Mouse (Mus musculus) Patski (cell line): ENCODE data around the gene Plxnb2. TPM values are rescaled to one million over a fixed set of nuclear protein-coding genes. Genes with fewer than 3 reads are reported as not detected.

Experiments used
- ATAC-seq: fragments of 100-300 bp; one replicate; pipeline ENCODE4 v1.8.0; 2021
- CTCF ChIA-PET: fragments of 350-600 bp; sonication (Branson Sonifier 250); formaldehyde crosslinking; loops from one replicate; lab custom pipeline; 2022; ENCODE audit warnings: inconsistent platforms; lab: Charles Lee
- POLR2A ChIA-PET: fragments of 350-600 bp; sonication (Branson Sonifier 250); formaldehyde crosslinking; loops from one replicate; lab custom pipeline; 2022; ENCODE audit warnings: antibody characterized with exemption, inconsistent platforms; lab: Charles Lee
- DNase-seq: peaks from one replicate; pipeline ENCODE4 v3.0.0-alpha.2; 2011; ENCODE audit warnings: low read depth, low spot score
- H3K27me3 ChIP-seq: fragments of 371-371 bp; one replicate; pipeline ENCODE4 v1.5.1; 2021
- CTCF ChIP-seq: fragments of 100-300 bp; IDR thresholded peaks from one replicate; pipeline ENCODE4 v1.5.1; 2021
- in situ Hi-C: fragments of 300-500 bp; cut with MboI; formaldehyde crosslinking; loops from 3 replicates; pipeline ENCODE4 v1.11.1; 2018; ENCODE audit warnings: low pct_unique_long_range_greater_than_20kb, mixed read lengths
- polyA plus RNA-seq: library from polyadenylated mRNA; unstranded; gene quantifications from one replicate; pipeline ENCODE4 v1.2.3, GENCODE M21; 2021

The Plxnb2 gene
- polyA plus RNA-seq, 1 experiment from 2014 or later: 444 TPM

GRCm38 (mm10) chr15:89146537-89146936 is 34.1 kb downstream of the Plxnb2 start:
- TF ChIP-seq CTCF: no peak
- in situ Hi-C loops: no loop called here
- CTCF ChIA-PET: no interaction called here

GRCm38 (mm10) chr15:89145813-89146350 is 34.7 kb downstream of the Plxnb2 start:
- CTCF ChIA-PET: no interaction called here
- POLR2A ChIA-PET: no interaction called here
- no peak for TF ChIP-seq CTCF
- DNase-seq: no peak
- in situ Hi-C loops: no loop called here
- ATAC-seq: no peak
- H3K27me3 ChIP-seq: no peaks in the 10 kb centered on the region

More at GRCm38 (mm10) chr15:89146537-89146936, 34.1 kb downstream of the Plxnb2 start:
- POLR2A ChIA-PET: no interaction called here
- H3K27me3 ChIP-seq: no peaks in the 10 kb centered on the region
- ATAC-seq: no peak
- DNase-seq: no peak

- H3K27me3 ChIP-seq: no peaks in the 10 kb centered on the region
- in situ Hi-C loops: no loop called here
- no peak for TF ChIP-seq CTCF
- no peak for ATAC-seq
- CTCF ChIA-PET: no interaction called here
- no peak for DNase-seq
- POLR2A ChIA-PET: no interaction called here
These were observed 35.6 kb downstream of the Plxnb2 start for GRCm38 (mm10) chr15:89144965-89145364.

- ChIA-PET CTCF (interaction anchor here (1.7 kb wide), 1 partner anchor 68 kb away, joined by 3 read pairs; the partner anchor contains the start of gene Ppp6r2), POLR2A (no interaction called here)
- DNase-seq: no peak
- no peaks in the 10 kb centered on the region for H3K27me3 ChIP-seq
- no peak for TF ChIP-seq CTCF
- ATAC-seq: no peak
- in situ Hi-C loops: no loop called here
These were observed 37.5 kb downstream of the Plxnb2 start for GRCm38 (mm10) chr15:89143134-89143533.

- POLR2A ChIA-PET: interaction anchor here (0.5 to 0.6 kb wide), 2 partner anchors 30 to 62 kb away, joined by 3 read pairs; no protein-coding TSS in a partner anchor
- ATAC-seq (no peak), DNase-seq (no peak)
- CTCF ChIA-PET: interaction anchor here (1.2 to 1.7 kb wide), 3 partner anchors 11 to 69 kb away, joined by 3 to 4 read pairs (median 3); partner anchors contain the start of genes Dennd6b and Ppp6r2
- in situ Hi-C loops: no loop called here
- H3K27me3 ChIP-seq: no peaks in the 10 kb centered on the region
- no peak for TF ChIP-seq CTCF
These were observed 38.7 kb downstream of the Plxnb2 start for GRCm38 (mm10) chr15:89141905-89142304.

- in situ Hi-C loops: no loop called here
These were observed 39.1 kb downstream of the Plxnb2 start for GRCm38 (mm10) chr15:89141443-89141842.

GRCm38 (mm10) chr15:89140659-89141252 is 39.8 kb downstream of the Plxnb2 start, which contains the start of gene Mapk12:
Gene Mapk12, minus strand, starts transcription at chr15:89140703.
- ATAC-seq: peak; percentile 10
- DNase-seq: no peak
- no peaks in the 10 kb centered on the region for H3K27me3 ChIP-seq
- in situ Hi-C loops: no loop called here
- TF ChIP-seq CTCF: no peak
- POLR2A ChIA-PET: interaction anchor here (0.5 to 1.2 kb wide), 2 partner anchors 14 to 29 kb away, joined by 3 read pairs; no protein-coding TSS in a partner anchor
- CTCF ChIA-PET: interaction anchor here (1.2 to 1.5 kb wide), 3 partner anchors 9 to 55 kb away, joined by 3 to 4 read pairs (median 4); partner anchors contain the start of gene Dennd6b

More at GRCm38 (mm10) chr15:89141443-89141842, 39.1 kb downstream of the Plxnb2 start:
- ChIA-PET CTCF (interaction anchor here (1.2 to 1.5 kb wide), 3 partner anchors 8 to 55 kb away, joined by 3 to 4 read pairs (median 4); partner anchors contain the start of gene Dennd6b), POLR2A (interaction anchor here (0.5 to 1.2 kb wide), 2 partner anchors 14 to 62 kb away, joined by 3 read pairs; no protein-coding TSS in a partner anchor)
- DNase-seq: no peak
- no peaks in the 10 kb centered on the region for H3K27me3 ChIP-seq
- ATAC-seq: no peak
- TF ChIP-seq CTCF: no peak

GRCm38 (mm10) chr15:89140048-89140658 is 40.4 kb downstream of the Plxnb2 start:
- ATAC-seq: peak; percentile 57
- in situ Hi-C loops: no loop called here
- ChIA-PET CTCF (interaction anchor here (1.0 to 1.5 kb wide), 2 partner anchors 10 to 12 kb away, joined by 4 read pairs; partner anchors contain the start of gene Hdac10), POLR2A (no interaction called here)
- TF ChIP-seq CTCF: no peak
- DNase-seq: no peak
- H3K27me3 ChIP-seq: no peaks in the 10 kb centered on the region

- no peak for ATAC-seq
- no peak for DNase-seq
- ChIA-PET POLR2A (interaction anchor here (0.8 kb wide), 1 partner anchor 10 kb away, joined by 3 read pairs; the partner anchor contains the start of gene Hdac10), CTCF (interaction anchor here (2.5 kb wide), 1 partner anchor 10 kb away, joined by 9 read pairs; the partner anchor contains the start of gene Hdac10)
- no peaks in the 10 kb centered on the region for H3K27me3 ChIP-seq
- TF ChIP-seq CTCF: no peak
- in situ Hi-C loops: no loop called here
These were observed 42.1 kb downstream of the Plxnb2 start for GRCm38 (mm10) chr15:89138531-89138930.

- ChIA-PET CTCF (interaction anchor here (2.5 kb wide), 1 partner anchor 9 kb away, joined by 9 read pairs; the partner anchor contains the start of gene Hdac10), POLR2A (interaction anchor here (0.8 kb wide), 1 partner anchor 10 kb away, joined by 3 read pairs; the partner anchor contains the start of gene Hdac10)
- TF ChIP-seq CTCF: no peak
- in situ Hi-C loops: no loop called here
- H3K27me3 ChIP-seq: no peaks in the 10 kb centered on the region
- DNase-seq (no peak), ATAC-seq (no peak)
These were observed 42.6 kb downstream of the Plxnb2 start for GRCm38 (mm10) chr15:89138046-89138405.
